Mouse (Mus musculus) olfactory bulb, adult 2 months (tissue): ENCODE results near the gene Zyx.

Source experiments
- CTCF ChIP-seq: fragments of 200-500 bp; IDR thresholded peaks from 2 replicates; pipeline ENCODE4 v1.5.1; 2012; ENCODE audit warnings: low read depth, mild to moderate bottlenecking, low read length, moderate library complexity; ENCODE audit not compliant: insufficient read depth
- POLR2A ChIP-seq: fragments of 200-500 bp; IDR thresholded peaks from 2 replicates; pipeline ENCODE4 v1.6.1; 2012; ENCODE audit warnings: mild to moderate bottlenecking, low read depth, low read length, moderate library complexity; ENCODE audit not compliant: insufficient read depth

GRCm38 (mm10) chr6:42310427-42311053 is 38.9 kb upstream of the Zyx start:
- TF ChIP-seq CTCF (no peak), POLR2A (no peak)
